Mouse (Mus musculus) cerebellum, postnatal 10 days (tissue): ENCODE data around the gene Galnt5.
A peak's percentile ranks its signal among the peaks of the same experiment; 100 is the strongest.

Source experiments
- DNase-seq, 2 experiments: peaks; one replicate each; pipeline ENCODE4 v3.0.0; 2021; ENCODE audit warnings: mixed read lengths in 2 of 2

Galnt5 gene

DNA sequence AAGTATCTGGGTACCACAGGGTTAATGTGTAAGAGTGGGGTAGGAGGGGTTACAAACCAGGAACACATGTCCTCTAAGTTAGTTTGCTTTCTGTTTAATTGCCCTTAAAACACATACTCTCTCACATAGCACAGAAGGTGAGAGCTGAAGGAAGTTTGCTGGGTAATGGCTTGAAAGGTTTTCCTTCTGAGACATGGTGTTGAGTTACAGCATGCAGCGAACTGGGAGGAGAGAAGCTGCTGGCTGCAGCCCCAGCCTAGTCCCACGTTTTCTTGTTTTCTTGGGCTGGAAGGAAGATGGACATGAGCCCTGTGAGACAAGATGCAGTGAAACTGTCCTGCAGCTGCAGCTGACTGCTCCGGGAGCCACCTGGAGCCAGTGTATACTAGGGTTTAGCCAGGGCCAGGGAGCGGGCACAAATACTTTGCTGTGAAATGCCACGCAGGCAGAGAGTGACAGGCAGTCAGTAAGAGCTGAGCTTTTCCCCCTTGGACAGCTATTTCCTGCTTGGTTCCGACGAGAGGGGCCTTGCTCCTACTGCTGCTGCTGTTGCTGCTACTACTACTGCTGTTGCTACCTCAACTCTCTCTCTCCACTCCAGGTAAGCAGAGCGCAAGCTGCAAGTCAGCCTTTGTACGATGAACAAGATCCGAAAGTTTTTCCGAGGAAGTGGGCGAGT is at the start of gene Galnt5:
TSS of gene Galnt5 (plus strand) at position 133 of the 679 bp plus-strand sequence.
- no peak for DNase-seq

DNA sequence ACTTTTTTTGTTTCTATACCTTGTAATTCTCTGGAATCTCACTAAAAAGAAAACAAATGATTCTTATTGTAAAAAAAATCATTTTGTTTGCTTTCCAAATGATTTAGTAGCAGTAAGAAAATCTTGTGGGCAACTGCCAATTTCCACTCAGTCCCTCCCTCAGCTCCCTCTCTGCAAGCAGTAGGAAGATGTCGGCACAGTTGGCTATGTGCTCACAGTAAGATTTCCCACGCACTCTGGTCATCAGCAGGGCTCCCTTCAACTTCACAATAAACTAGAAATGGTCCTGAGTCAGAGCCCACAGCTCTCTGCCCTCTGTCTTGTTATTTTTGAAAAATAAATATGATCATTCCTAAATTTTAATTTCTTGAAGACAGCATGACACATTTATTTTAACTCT is 46.1 kb upstream of the Galnt5 start:
- DNase-seq = peak; percentile 43 to 59

DNA sequence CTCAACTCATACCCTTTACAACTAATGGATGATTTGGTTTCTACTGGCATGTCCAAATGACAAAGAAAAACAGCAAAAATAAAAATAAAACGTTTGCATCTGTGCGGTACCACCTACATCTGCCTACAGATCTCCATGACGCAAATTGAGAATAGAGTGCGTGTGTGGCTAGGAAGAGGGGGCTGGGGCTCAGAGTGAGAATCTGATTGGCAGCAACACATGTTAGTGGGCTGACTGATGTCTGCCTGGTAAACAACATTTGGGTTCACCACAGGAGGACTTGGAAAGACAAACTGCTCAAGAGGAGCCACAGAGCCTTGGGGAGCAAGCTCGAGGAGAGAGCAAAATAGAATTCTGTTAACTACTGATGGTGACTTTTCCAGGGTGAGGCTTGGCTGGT is 36.9 kb upstream of the Galnt5 start:
- peak; percentile 65 to 71 for DNase-seq

DNA sequence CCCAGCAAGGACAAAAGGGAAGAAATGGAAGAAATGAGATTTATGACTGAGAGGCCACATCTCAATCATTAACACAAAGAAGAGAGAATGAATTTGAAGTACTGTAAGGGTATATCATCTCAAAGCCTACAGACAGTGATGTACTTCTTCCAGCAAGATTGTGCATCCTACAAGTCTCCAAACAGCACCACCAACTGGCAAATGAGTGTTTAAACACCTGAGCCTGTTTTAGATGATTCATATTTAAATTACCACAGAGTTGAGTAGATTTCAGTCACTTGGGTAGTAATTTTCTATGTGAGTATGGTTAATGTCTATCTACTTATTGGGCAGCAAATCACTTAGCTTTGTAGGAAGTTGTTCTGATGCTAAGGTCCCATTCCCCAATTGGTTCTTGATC is 15.4 kb upstream of the Galnt5 start:
- no peak for DNase-seq

GRCm38 (mm10) chr2:57991084-57991483 is 6.6 kb upstream of the Galnt5 start:
- DNase-seq = peak; percentile 26 to 45

DNA sequence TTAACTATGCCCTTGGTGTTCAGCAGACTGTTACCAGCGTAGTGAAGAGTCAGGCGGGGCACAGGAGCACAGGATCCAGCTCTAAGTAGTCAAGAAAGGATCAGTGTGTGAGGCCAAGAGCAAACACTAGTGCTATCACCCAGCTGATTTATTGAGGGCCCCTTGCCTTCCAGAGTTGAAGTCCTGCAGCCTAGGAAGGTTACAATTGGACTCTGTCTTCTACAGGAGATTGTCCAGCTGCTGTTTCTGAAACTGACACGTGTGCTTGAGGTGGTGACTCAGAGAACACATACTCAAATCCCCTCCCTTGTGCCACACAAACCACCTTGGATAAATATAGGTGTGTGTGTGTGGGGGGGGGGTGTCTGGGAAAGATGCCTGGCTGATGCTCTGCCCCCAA is 3.8 kb downstream of the Galnt5 start:
- no peak for DNase-seq

DNA sequence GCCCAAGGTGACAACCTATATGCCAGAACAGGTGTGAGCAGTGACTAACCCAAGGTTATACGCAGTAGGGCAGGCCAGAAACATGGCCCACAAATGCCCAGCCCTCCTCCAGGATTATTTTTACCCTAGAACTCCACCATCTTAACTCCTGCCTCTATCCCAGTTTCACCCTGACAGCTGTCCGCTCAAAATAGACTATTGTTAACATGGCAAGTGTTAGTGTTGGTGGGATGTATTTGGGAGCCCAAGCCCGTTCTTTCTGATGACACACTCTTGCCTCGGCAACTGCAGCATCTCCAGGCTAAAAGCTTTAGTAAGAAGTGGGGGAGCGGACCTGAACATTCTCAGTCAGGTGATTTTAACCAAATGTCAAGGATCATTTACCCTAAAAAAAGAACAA is 9.4 kb downstream of the Galnt5 start:
- DNase-seq = no peak

DNA sequence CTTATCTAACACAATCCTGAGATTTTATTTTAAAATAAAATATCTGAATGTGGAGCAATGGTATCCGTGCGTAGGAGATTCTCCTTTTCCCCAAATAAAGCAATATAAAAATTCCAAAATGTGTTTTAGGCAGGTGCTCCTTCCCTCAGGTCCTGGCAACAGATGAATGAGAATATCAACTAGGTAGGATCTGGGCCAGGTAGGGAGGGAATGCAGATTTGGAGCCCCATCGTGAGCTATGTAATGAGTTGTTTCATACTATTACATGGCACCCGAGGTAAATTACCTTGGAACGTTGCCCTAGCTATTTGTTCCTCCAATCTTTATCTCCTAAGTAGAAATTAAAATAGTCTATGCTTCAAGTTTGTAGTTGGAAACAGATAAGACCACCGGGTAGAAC is 25.9 kb downstream of the Galnt5 start:
- peak; percentile 58 to 61 for DNase-seq

- peak in 1 of 2 experiments; percentile 13 for DNase-seq
Measured at GRCm38 (mm10) chr2:58026740-58027139, 29.1 kb downstream of the Galnt5 start.

DNA sequence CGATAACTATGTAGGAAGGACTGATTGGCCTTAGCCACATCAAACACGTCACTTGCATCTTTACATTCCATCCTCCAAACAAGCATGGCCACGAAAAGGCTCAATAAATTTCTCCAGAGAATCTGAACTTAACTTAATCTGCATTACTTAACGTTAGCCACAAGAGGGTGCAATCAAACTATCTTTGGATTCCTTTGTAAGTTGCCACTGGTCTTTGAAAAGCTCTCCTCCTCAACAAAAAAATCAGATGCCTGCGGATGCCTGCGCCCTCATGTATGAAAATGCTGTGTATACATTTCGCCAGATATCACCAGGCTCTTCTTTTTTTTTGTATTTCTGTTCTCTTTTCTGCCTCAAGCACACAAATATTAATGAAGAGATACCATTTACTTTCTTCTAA is 31.7 kb downstream of the Galnt5 start:
- peak; percentile 39 to 79 for DNase-seq

- DNase-seq = no peak
Measured at GRCm38 (mm10) chr2:58031431-58031830, 33.7 kb downstream of the Galnt5 start.

DNA sequence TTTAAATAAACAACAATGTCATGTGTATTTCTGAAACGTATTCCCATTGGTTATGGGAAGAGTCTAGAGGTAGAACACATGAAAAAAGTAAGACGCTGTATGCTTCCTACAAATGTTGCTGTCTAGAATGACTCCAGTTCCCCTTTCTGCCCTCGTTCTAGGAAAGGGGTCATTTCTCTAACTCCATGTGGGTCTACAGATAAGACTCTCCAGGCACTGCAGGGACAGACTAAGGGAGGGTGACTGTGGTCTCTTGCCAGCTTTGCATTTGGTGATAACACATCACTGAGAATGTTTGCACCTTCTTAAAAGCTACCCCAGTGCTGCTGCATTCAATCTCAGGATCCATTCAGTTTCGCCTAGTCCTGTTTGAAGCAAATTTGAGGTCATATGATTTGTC is 38.0 kb downstream of the Galnt5 start:
- DNase-seq = no peak

GRCm38 (mm10) chr2:58036926-58037325 is 39.2 kb downstream of the Galnt5 start:
- no peak for DNase-seq

DNA sequence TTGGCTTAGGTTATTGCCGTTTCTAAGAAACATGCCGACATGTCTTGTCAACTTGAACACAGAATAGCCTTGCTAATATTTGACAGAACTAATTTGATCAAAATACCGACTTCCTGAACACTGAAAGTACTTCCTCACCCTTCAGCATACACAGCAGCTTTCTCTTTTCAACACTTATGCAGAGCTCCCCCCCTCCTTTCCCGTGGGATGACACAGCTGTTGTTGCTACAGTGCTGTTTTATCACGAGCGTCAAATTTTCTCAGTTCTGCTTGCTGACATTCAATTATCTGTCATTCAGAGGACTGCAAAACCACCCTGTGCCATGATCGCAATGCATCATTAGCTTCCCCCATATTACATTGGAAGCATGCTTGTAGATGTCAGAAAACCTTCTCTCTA is 44.2 kb downstream of the Galnt5 start:
- no peak for DNase-seq

- DNase-seq = peak in 1 of 2 experiments; percentile 18
Measured at GRCm38 (mm10) chr2:58052821-58053581, 55.3 kb downstream of the Galnt5 start, which contains the start of gene Ermn. Gene Ermn, minus strand, starts transcription at chr2:58052864.

DNA sequence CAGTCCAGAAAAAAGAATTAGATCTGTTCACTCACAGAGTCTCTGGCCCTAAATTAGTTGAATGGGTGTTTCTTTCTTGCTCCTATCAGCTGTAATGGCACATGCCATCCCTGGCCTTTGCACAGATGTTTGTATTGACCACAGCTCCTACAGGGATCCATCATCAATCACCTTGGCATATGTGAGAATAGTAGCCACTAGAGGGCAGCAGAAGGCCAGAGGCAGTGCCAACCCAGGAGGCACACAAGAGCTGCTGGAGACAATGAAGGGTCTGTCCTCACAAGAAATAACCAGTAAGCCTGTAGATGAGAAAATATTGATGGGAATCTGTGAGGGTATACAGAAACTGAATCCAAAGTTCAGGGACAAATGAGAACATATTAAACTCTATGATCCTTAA is 57.7 kb downstream of the Galnt5 start:
- peak; percentile 84 to 89 for DNase-seq

GRCm38 (mm10) chr2:58079849-58080248 is 82.2 kb downstream of the Galnt5 start:
- DNase-seq = no peak

DNA sequence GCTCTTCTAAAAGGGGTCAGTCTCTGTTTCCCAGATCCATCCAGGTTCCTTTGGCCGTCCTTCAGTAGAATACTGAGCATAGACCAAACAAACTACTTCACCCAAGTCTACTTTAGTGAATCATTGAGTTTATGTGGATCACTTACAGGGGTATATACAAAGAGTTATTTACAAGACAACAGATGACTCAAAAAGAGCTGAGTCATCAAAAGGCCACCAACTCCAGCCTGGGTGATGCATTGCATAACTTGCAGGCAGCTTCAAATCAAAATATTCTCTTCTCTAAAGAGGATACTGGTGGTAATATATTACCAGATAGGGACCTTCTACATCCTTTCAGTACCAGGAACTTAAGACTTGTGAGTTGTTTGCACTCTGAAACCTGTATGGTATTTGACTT is 88.7 kb downstream of the Galnt5 start:
- DNase-seq = no peak

- DNase-seq = no peak
Measured at GRCm38 (mm10) chr2:58094818-58095217, 97.1 kb downstream of the Galnt5 start.
